In genomic region chr3:153692978-153693377, GRCm38 (mm10) we compare ENCODE assay signal across 10 mouse cellular contexts. TPM values are rescaled to one million over a fixed set of nuclear protein-coding genes. Genes with fewer than 3 reads are reported as not detected.
DNase-seq lines count a peak whose midpoint lies in the region; ATAC-seq lines count a peak whose summit lies in the region.
"Had no signal": no experiment of that assay in that cellular context is flagged by ENCODE, and none has a peak within 500 bp of the region (broad histone marks: within the 10 kb centered on the region; RNA-seq: fewer than 3 reads in every experiment).

No protein-coding gene starts in this region.

- H3K9me3 ChIP-seq in heart, embryonic 12.5 days (replicated peaks), result no peaks in the 10 kb centered on the region
- no peaks in the 10 kb centered on the region for H3K9me3 ChIP-seq in liver, embryonic 11.5 days (ENCODE audit: control insufficient read depth, low read length)
- no peaks in the 10 kb centered on the region for H3K9me3 ChIP-seq in intestine, embryonic 16.5 days (ENCODE audit: control insufficient read depth, low read length)
- H3K9me3 ChIP-seq in stomach, embryonic 15.5 days, result no peaks in the 10 kb centered on the region
- H3K9me3 ChIP-seq in forebrain, embryonic 14.5 days (replicated peaks; ENCODE audit: control insufficient read depth, low read length), result no peaks in the 10 kb centered on the region

- no peak for ATAC-seq in heart, embryonic 12.5 days (ENCODE audit: insufficient number of reproducible peaks, low FRiP score)
- no peak for ATAC-seq in liver, embryonic 11.5 days (replicated peaks; ENCODE audit: low FRiP score)
- peak; percentile 62 for ATAC-seq in intestine, embryonic 16.5 days
- no peak for ATAC-seq in stomach, embryonic 15.5 days (ENCODE audit: insufficient read depth, low FRiP score, low read depth)
- no peak for ATAC-seq in forebrain, embryonic 14.5 days
- ATAC-seq: CD4-positive, CD25-positive, alpha-beta regulatory T cell, adult 4 months had no signal

- peaks cover 57% of the 10 kb centered on the region for H3K4me1 ChIP-seq in heart, embryonic 12.5 days (replicated peaks)
- H3K4me1 ChIP-seq in liver, embryonic 11.5 days (replicated peaks; ENCODE audit: control insufficient read depth, insufficient read depth, low read length), result peaks cover 51% of the 10 kb centered on the region
- peaks cover 27% of the 10 kb centered on the region for H3K4me1 ChIP-seq in intestine, embryonic 16.5 days (ENCODE audit: control insufficient read depth, insufficient read depth, low read length)
- H3K4me1 ChIP-seq in stomach, embryonic 15.5 days, result peaks cover 16% of the 10 kb centered on the region
- H3K4me1 ChIP-seq in forebrain, embryonic 14.5 days (ENCODE audit: control insufficient read depth, insufficient read depth, low read length), result no peaks in the 10 kb centered on the region

- peak overlapping the region; percentile 12; the same call in 1 of the 2 replicates for H3K27ac ChIP-seq in heart, embryonic 12.5 days (ENCODE audit: poor library complexity, severe bottlenecking)
- peak overlapping the region; percentile 75 for H3K27ac ChIP-seq in liver, embryonic 11.5 days (ENCODE audit: low read depth, low read length)
- peak overlapping the region; percentile 77 for H3K27ac ChIP-seq in intestine, embryonic 16.5 days (ENCODE audit: low read length)
- H3K27ac ChIP-seq in stomach, embryonic 15.5 days, result peak overlapping the region; percentile 13
- H3K27ac ChIP-seq in forebrain, embryonic 14.5 days (ENCODE audit: low read depth, low read length), result no peak overlapping the region

- 0 out of 2 replicates have a peak overlapping the region, but pooled peaks have one; percentile 16 for H3K9ac ChIP-seq in heart, embryonic 12.5 days
- 0 out of 2 replicates have a peak overlapping the region, but pooled peaks have one; percentile 38 for H3K9ac ChIP-seq in liver, embryonic 11.5 days (ENCODE audit: low read depth, low read length)
- H3K9ac ChIP-seq in intestine, embryonic 16.5 days (ENCODE audit: low read depth, low read length), result no peak overlapping the region
- H3K9ac ChIP-seq in stomach, embryonic 15.5 days, result no peak overlapping the region
- H3K9ac ChIP-seq in forebrain, embryonic 14.5 days (ENCODE audit: low read length), result no peak overlapping the region

- WGBS in heart, embryonic 12.5 days, result 63% methylated on average over 7 of the region's 7 CpGs
- 46% methylated on average over 7 of the region's 7 CpGs for WGBS in liver, embryonic 11.5 days
- whole genome bisulfite sequencing in intestine, embryonic 16.5 days, result 29% methylated on average over 7 of the region's 7 CpGs
- 39% methylated on average over 7 of the region's 7 CpGs for WGBS in stomach, embryonic 15.5 days
- WGBS in forebrain, embryonic 14.5 days, result 82% methylated on average over 7 of the region's 7 CpGs

- DNase-seq in heart, postnatal 25 days (ENCODE audit: low spot score), result no peak
- DNase-seq in liver, embryonic 11.5 days (ENCODE audit: low spot score), result no peak
- DNase-seq in liver, result no peak
- DNase-seq in forebrain, embryonic 14.5 days (ENCODE audit: low spot score), result no peak
- DNase-seq: cerebellum, adult 18-20 months had no signal

- no peaks in the 10 kb centered on the region for H3K36me3 ChIP-seq in heart, embryonic 12.5 days
- H3K36me3 ChIP-seq in liver, embryonic 11.5 days (ENCODE audit: control insufficient read depth, insufficient read depth, low read length), result no peaks in the 10 kb centered on the region
- H3K36me3 ChIP-seq in intestine, embryonic 16.5 days (ENCODE audit: control insufficient read depth, insufficient read depth, low read length), result no peaks in the 10 kb centered on the region
- H3K36me3 ChIP-seq in stomach, embryonic 15.5 days, result no peaks in the 10 kb centered on the region
- H3K36me3 ChIP-seq in forebrain, embryonic 14.5 days (ENCODE audit: control insufficient read depth, insufficient read depth, low read length), result no peaks in the 10 kb centered on the region

- no peaks in the 10 kb centered on the region for H3K27me3 ChIP-seq in heart, embryonic 12.5 days (replicated peaks)
- H3K27me3 ChIP-seq in liver, embryonic 11.5 days (replicated peaks; ENCODE audit: control insufficient read depth, insufficient read depth, low read length), result no peaks in the 10 kb centered on the region
- H3K27me3 ChIP-seq in intestine, embryonic 16.5 days (replicated peaks; ENCODE audit: control insufficient read depth, insufficient read depth, low read length), result no peaks in the 10 kb centered on the region
- H3K27me3 ChIP-seq in stomach, embryonic 15.5 days (replicated peaks), result no peaks in the 10 kb centered on the region
- H3K27me3 ChIP-seq in forebrain, embryonic 14.5 days (replicated peaks; ENCODE audit: control insufficient read depth, insufficient read depth, low read length), result no peaks in the 10 kb centered on the region

- intact Hi-C loops in heart, postnatal 25 days (cut with DNase I), result no loop called here

- H3K4me3 ChIP-seq in heart, embryonic 12.5 days, result no peak overlapping the region
- H3K4me3 ChIP-seq in liver, embryonic 11.5 days (ENCODE audit: low read depth, low read length), result no peak overlapping the region
- no peak overlapping the region for H3K4me3 ChIP-seq in intestine, embryonic 16.5 days (ENCODE audit: low read length)
- H3K4me3 ChIP-seq in stomach, embryonic 15.5 days (replicated peaks), result no peak overlapping the region
- H3K4me3 ChIP-seq in forebrain, embryonic 14.5 days (ENCODE audit: low read depth, low read length), result no peak overlapping the region
- H3K4me3 ChIP-seq: myocyte had no signal

- H3K4me2 ChIP-seq in heart, embryonic 12.5 days, result no peak overlapping the region
- H3K4me2 ChIP-seq in liver, embryonic 11.5 days, result peak overlapping the region; percentile 12; the same call in 1 of the 2 replicates
- H3K4me2 ChIP-seq in intestine, embryonic 16.5 days (ENCODE audit: low read depth, low read length), result no peak overlapping the region
- no peak overlapping the region for H3K4me2 ChIP-seq in stomach, embryonic 15.5 days
- H3K4me2 ChIP-seq in forebrain, embryonic 14.5 days (ENCODE audit: low read length), result no peak overlapping the region

RNA-seq across cellular contexts. Expression of gene St6galnac3, which starts 32.0 kb away (rescaled TPM):
- 27.0 and 27.4 TPM in 2 replicates for polyA plus RNA-seq in heart, embryonic 12.5 days (2016; fragmentation: Nextera tagmentation; extraction: Ambion mirVana)
- 1 to 10 TPM; 4.4 to 7.5 TPM for total RNA-seq in heart, postnatal 25 days (2021)
- polyA plus RNA-seq in liver, embryonic 11.5 days (2014; fragmentation: Nextera tagmentation; extraction: Ambion mirVana), result 21.8 and 27.2 TPM in 2 replicates
- polyA plus RNA-seq in intestine, embryonic 16.5 days (2015; fragmentation: Nextera tagmentation; extraction: Ambion mirVana), result 26.9 and 31.0 TPM in 2 replicates
- polyA plus RNA-seq in stomach, embryonic 15.5 days (2015; fragmentation: Nextera tagmentation; extraction: Ambion mirVana), result 36.6 and 39.8 TPM in 2 replicates
- polyA plus RNA-seq in forebrain, embryonic 14.5 days (2014; fragmentation: Nextera tagmentation; extraction: Ambion mirVana), result 23.2 and 24.7 TPM in 2 replicates
- polyA plus RNA-seq: myocyte had no signal

Comparison
In these comparisons a context has a peak if more than half of its experiments do, and no peak if none do; other contexts are left out.
1. H3K9ac ChIP-seq: peak in heart, embryonic 12.5 days (single experiment) and liver, embryonic 11.5 days (single experiment); none in intestine, embryonic 16.5 days (single experiment), stomach, embryonic 15.5 days (single experiment) and forebrain, embryonic 14.5 days (single experiment).